Comparison of ENCODE assay signal across 7 mouse cellular contexts in genomic region chr3:138443465-138443771, GRCm38 (mm10). TPM values are rescaled to one million over a fixed set of nuclear protein-coding genes. Genes with fewer than 3 reads are reported as not detected.
A peak's percentile ranks its signal among the peaks of the same experiment; 100 is the strongest.
DNase-seq lines count a peak whose midpoint lies in the region; ATAC-seq and TF ChIP-seq lines count a peak whose summit lies in the region.

No protein-coding gene starts in this region.

- 3% methylated on average over 9 of the region's 9 CpGs for WGBS in neural tube, embryonic 11.5 days
- 6% methylated on average over 9 of the region's 9 CpGs for WGBS in forebrain, embryonic 11.5 days
- WGBS in limb, embryonic 15.5 days, result 2% methylated on average over 9 of the region's 9 CpGs
- 3% methylated on average over 9 of the region's 9 CpGs for WGBS in stomach, postnatal 0 days

- no peak for ATAC-seq in neural tube, embryonic 11.5 days (ENCODE audit: insufficient read depth, low FRiP score, low TSS enrichment)
- ATAC-seq in forebrain, embryonic 11.5 days (replicated peaks; ENCODE audit: low FRiP score), result no peak
- ATAC-seq in limb, embryonic 15.5 days (ENCODE audit: insufficient number of reproducible peaks, low FRiP score, low TSS enrichment, low read depth), result no peak
- no peak for ATAC-seq in stomach, postnatal 0 days (ENCODE audit: low FRiP score, low TSS enrichment)
- ATAC-seq in inflammation-experienced regulatory T-cells, adult 6 months, result no peak

- H3K4me3 ChIP-seq in neural tube, embryonic 11.5 days (ENCODE audit: low read depth, low read length), result peak overlapping the region; percentile 89
- peak overlapping the region; percentile 79 for H3K4me3 ChIP-seq in forebrain, embryonic 11.5 days (ENCODE audit: low read depth, low read length)
- peak overlapping the region; percentile 96 for H3K4me3 ChIP-seq in limb, embryonic 15.5 days
- peak overlapping the region; percentile 86 for H3K4me3 ChIP-seq in stomach, postnatal 0 days (ENCODE audit: low read depth, low read length)

- no peaks in the 10 kb centered on the region for H3K4me1 ChIP-seq in neural tube, embryonic 11.5 days (ENCODE audit: control insufficient read depth, insufficient read depth, low read length)
- H3K4me1 ChIP-seq in forebrain, embryonic 11.5 days (replicated peaks; ENCODE audit: control insufficient read depth, insufficient read depth, low read length), result peaks cover 7% of the 10 kb centered on the region; the same call in 1 of the 2 replicates
- peaks cover 11% of the 10 kb centered on the region for H3K4me1 ChIP-seq in limb, embryonic 15.5 days
- H3K4me1 ChIP-seq in stomach, postnatal 0 days (replicated peaks; ENCODE audit: control insufficient read depth, insufficient read depth), result no peaks in the 10 kb centered on the region

- no peaks in the 10 kb centered on the region for H3K9me3 ChIP-seq in neural tube, embryonic 11.5 days (ENCODE audit: control insufficient read depth, low read length)
- H3K9me3 ChIP-seq in forebrain, embryonic 11.5 days (ENCODE audit: control insufficient read depth, low read length), result no peaks in the 10 kb centered on the region
- no peaks in the 10 kb centered on the region for H3K9me3 ChIP-seq in limb, embryonic 15.5 days
- H3K9me3 ChIP-seq in stomach, postnatal 0 days (ENCODE audit: control insufficient read depth, low read length), result no peaks in the 10 kb centered on the region

- peak overlapping the region; percentile 80 for H3K4me2 ChIP-seq in neural tube, embryonic 11.5 days (ENCODE audit: low read depth)
- peak overlapping the region; percentile 84 for H3K4me2 ChIP-seq in forebrain, embryonic 11.5 days (ENCODE audit: low read depth, low read length, severe bottlenecking)
- peak overlapping the region; percentile 47 for H3K4me2 ChIP-seq in limb, embryonic 15.5 days
- H3K4me2 ChIP-seq in stomach, postnatal 0 days (replicated peaks; ENCODE audit: low read depth), result peak overlapping the region; percentile 88

- no peaks in the 10 kb centered on the region; the same call in none of the 2 replicates for H3K36me3 ChIP-seq in neural tube, embryonic 11.5 days (ENCODE audit: control insufficient read depth, insufficient read depth, low read length)
- peaks cover 3% of the 10 kb centered on the region; the same call in 1 of the 2 replicates for H3K36me3 ChIP-seq in forebrain, embryonic 11.5 days (ENCODE audit: control insufficient read depth, insufficient read depth, low read length)
- peaks cover 32% of the 10 kb centered on the region for H3K36me3 ChIP-seq in limb, embryonic 15.5 days
- no peaks in the 10 kb centered on the region; the same call in 1 of the 2 replicates for H3K36me3 ChIP-seq in stomach, postnatal 0 days (ENCODE audit: control insufficient read depth, insufficient read depth, low read length)

- peak overlapping the region; percentile 91 for H3K9ac ChIP-seq in neural tube, embryonic 11.5 days (ENCODE audit: low read length)
- peak overlapping the region; percentile 90 for H3K9ac ChIP-seq in forebrain, embryonic 11.5 days (ENCODE audit: low read length)
- H3K9ac ChIP-seq in limb, embryonic 15.5 days, result peak overlapping the region; percentile 87
- H3K9ac ChIP-seq in stomach, postnatal 0 days (ENCODE audit: low read length), result peak overlapping the region; percentile 83

- no peak for TF ChIP-seq EP300 in stomach, postnatal 0 days (optimal IDR thresholded peaks at IDR 0.05)

- DNase-seq in neural tube, embryonic 11.5 days (ENCODE audit: low spot score), result no peak
- no peak for DNase-seq in neural tube, embryonic 10.5 days (ENCODE audit: extremely low spot score, low spot score)
- DNase-seq in forebrain, embryonic 11.5 days (ENCODE audit: low spot score), result no peak
- DNase-seq in stomach, postnatal 0 days (ENCODE audit: low spot score), result no peak
- no peak for DNase-seq in retina, postnatal 1 day

- peak overlapping the region; percentile 78 for H3K27ac ChIP-seq in neural tube, embryonic 11.5 days (ENCODE audit: low read depth, low read length)
- peak overlapping the region; percentile 71 for H3K27ac ChIP-seq in forebrain, embryonic 11.5 days (ENCODE audit: low read depth, low read length)
- peak overlapping the region; percentile 91 for H3K27ac ChIP-seq in limb, embryonic 15.5 days
- peak overlapping the region; percentile 72 for H3K27ac ChIP-seq in stomach, postnatal 0 days (replicated peaks)

- H3K27me3 ChIP-seq in neural tube, embryonic 11.5 days (ENCODE audit: control insufficient read depth, insufficient read depth, low read length), result no peaks in the 10 kb centered on the region
- H3K27me3 ChIP-seq in forebrain, embryonic 11.5 days (ENCODE audit: control insufficient read depth, insufficient read depth, low read length), result no peaks in the 10 kb centered on the region
- H3K27me3 ChIP-seq in limb, embryonic 15.5 days, result no peaks in the 10 kb centered on the region
- H3K27me3 ChIP-seq in stomach, postnatal 0 days (ENCODE audit: control insufficient read depth, insufficient read depth, low read length), result no peaks in the 10 kb centered on the region

- no peak for TF ChIP-seq CTCF in stomach, postnatal 0 days (IDR thresholded peaks at IDR 0.05; ENCODE audit: low read depth)

RNA-seq across cellular contexts. Expression of gene Adh5, which starts 0.5 kb away (rescaled TPM):
- 248 and 254 TPM in 2 replicates for polyA plus RNA-seq in neural tube, embryonic 11.5 days (2014; fragmentation: Nextera tagmentation; extraction: Ambion mirVana)
- 263 and 266 TPM in 2 replicates for polyA plus RNA-seq in forebrain, embryonic 11.5 days (2014; fragmentation: Nextera tagmentation; extraction: Ambion mirVana)
- 154 and 166 TPM in 2 replicates for polyA plus RNA-seq in limb, embryonic 15.5 days (2015; fragmentation: Nextera tagmentation; extraction: Ambion mirVana)
- polyA plus RNA-seq in stomach, postnatal 0 days (2015; fragmentation: Nextera tagmentation; extraction: Ambion mirVana), result 99.8 and 104 TPM in 2 replicates
- polyA plus RNA-seq in inflammation-experienced regulatory T-cells, adult 6 months (2017; shearing (Covaris generic)), result 100 to 1,000 TPM; 113 to 118 (median 116) TPM

RNA-seq across cellular contexts. Expression of gene Adh4, which starts 28.2 kb away (rescaled TPM):
- polyA plus RNA-seq in neural tube, embryonic 11.5 days (2014; fragmentation: Nextera tagmentation; extraction: Ambion mirVana), result not detected in 2 replicates
- polyA plus RNA-seq in forebrain, embryonic 11.5 days (2014; fragmentation: Nextera tagmentation; extraction: Ambion mirVana), result not detected in 2 replicates
- polyA plus RNA-seq in limb, embryonic 15.5 days (2015; fragmentation: Nextera tagmentation; extraction: Ambion mirVana), result 0.18 TPM in 1 of 2 replicates, not detected in the other
- not detected in 2 replicates for polyA plus RNA-seq in stomach, postnatal 0 days (2015; fragmentation: Nextera tagmentation; extraction: Ambion mirVana)
- under 1 TPM in 1 of 3 experiments, not detected in 2; 0.34 TPM for polyA plus RNA-seq in inflammation-experienced regulatory T-cells, adult 6 months (2017; shearing (Covaris generic))

RNA-seq across cellular contexts. Expression of gene Metap1, which starts 45.9 kb away (rescaled TPM):
- 69.0 and 69.6 TPM in 2 replicates for polyA plus RNA-seq in neural tube, embryonic 11.5 days (2014; fragmentation: Nextera tagmentation; extraction: Ambion mirVana)
- 47.9 and 51.0 TPM in 2 replicates for polyA plus RNA-seq in forebrain, embryonic 11.5 days (2014; fragmentation: Nextera tagmentation; extraction: Ambion mirVana)
- polyA plus RNA-seq in limb, embryonic 15.5 days (2015; fragmentation: Nextera tagmentation; extraction: Ambion mirVana), result 38.5 and 38.9 TPM in 2 replicates
- 33.9 and 34.1 TPM in 2 replicates for polyA plus RNA-seq in stomach, postnatal 0 days (2015; fragmentation: Nextera tagmentation; extraction: Ambion mirVana)
- polyA plus RNA-seq in inflammation-experienced regulatory T-cells, adult 6 months (2017; shearing (Covaris generic)), result 10 to 100 TPM; 30.5 to 37.9 (median 35.2) TPM
